Mouse (Mus musculus) kidney, adult 18-20 months (tissue): Measurements from ENCODE around the gene Gpr176.

ENCODE experiments used
- DNase-seq: peaks from one replicate; pipeline ENCODE4 v3.0.0; 2021

Gpr176 gene

DNA sequence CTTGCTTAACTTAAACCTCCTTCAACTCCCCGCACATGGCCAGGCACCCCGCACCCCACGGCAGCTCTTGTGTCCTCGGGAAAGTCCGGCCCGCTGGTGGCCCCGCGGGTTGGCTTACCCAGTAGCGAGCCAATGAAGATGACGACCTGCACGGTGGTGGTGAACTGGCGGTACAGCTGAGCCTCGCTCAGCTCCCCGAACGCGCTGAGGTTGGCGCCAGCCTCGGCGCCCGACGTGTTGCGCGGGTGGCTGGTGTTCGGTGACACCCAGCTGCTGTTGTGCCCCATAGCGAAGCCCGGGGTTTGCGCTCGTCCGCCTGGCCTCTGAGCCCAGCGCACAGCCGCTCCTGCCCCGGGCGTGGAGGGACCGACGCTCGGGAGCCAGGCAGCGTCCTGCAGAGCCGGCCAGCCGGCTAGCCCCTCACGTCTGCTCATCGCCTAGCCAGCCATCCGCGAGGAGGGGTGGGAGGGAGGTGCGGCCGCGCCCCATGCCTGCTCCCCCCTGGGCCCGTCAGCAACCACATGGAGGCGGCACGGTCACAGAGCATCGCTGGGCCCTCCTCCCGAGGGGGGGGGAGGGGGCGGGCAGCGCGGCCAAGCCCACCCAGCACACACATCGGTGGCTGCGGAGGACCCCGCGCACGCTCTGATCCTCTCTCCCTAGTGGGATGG lies at the start of gene Gpr176:
TSS of gene Gpr176 (minus strand) at position 519 of the 671 bp plus-strand sequence.
- peak; percentile 37 for DNase-seq

DNA sequence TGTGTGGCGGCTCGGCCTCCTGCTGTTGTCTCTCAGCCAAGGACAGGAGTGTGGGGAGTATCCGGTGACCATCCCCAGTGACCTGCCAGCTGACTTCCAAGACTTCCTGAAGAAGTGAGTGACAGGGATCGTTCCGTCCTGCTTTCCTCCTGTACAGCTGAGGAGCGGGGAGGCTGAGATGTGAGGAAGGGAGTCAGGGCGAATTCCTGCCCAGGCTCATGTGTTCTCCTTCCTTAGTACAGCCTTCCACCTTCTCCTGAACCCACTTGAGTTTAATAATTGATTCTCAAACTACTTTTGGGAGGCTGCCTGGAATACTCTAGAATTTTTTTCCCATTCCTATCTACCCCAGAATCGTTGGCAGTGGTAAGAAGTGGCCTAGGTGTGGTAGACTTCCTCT lies 49.2 kb upstream of the Gpr176 start:
- peak; percentile 9 for DNase-seq

GRCm38 (mm10) chr2:118421951-118422350 lies 48.7 kb upstream of the Gpr176 start:
- DNase-seq = no peak

DNA sequence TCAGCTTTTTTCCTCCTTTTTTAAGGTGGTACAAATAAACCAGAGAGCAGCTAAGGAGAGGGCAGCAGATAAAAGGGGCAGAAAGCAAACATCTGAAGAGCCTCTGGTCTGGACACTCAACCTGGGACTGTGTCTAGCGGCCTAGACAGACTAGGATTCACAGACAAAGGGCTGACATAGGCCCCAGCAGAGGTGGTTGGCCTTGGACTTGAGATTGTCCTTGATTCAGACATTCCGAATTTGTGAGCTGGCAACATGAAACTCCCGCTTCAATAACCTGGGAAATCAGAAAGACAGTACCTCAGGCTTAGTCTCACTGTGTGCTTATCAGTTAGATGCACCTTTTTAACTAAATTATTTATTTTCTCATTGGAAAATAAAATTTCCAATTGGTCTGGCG lies 44.9 kb upstream of the Gpr176 start:
- DNase-seq = no peak

DNA sequence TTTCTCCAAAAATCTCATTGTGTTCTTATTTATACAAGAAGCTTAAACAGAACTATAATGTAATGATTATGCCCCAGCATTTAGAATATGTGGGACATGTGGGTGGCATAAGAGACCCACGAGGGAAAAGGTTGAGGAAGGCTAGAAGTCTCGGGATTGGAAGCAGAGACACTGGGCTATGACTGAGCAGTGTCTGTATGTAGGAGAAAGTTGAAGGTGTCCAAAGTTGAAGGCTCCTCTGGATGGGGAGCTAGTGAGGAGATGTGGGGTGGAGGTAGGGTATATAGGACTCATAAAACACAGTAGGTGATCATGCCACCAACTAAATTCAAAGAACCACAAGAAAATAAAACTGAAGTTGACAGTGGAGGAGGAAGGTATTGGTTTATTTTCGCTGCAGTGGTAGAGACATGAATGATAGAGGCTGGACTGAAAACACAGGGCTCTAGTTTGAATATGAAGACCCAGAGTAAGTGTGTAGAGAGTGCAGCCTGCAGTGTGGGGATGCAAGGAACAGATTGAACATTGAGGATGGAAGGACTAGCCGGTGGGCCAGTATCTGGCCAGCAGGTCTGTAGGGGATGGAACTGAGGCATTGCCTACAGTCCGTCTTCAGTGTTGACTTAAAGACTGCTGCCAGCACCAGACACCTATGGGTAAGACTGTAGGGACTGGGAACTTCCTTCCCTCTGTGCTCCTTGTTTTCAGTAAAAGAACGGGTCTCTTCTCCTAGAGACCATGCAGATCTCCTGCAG lies 42.6 kb upstream of the Gpr176 start:
- no peak for DNase-seq

DNA sequence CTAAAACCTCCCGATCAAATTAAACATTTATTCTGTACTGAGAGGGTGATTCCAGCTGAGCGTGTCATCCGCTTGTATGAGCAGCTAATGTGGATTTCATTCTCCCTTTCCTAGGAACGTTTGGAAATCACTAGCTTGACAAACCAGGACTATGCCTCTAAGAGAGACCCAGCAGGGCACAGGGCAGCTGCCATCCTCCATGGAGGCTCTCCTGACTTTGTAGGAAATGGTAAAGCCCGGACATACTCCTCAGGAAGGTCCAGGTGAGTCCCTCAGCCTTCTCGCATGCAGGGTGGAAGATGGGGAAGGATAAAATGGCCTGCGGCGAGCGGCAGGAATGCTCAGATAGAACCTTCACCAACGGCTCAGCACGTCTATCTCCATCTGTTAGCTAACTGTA lies 39.6 kb upstream of the Gpr176 start:
- DNase-seq = no peak

GRCm38 (mm10) chr2:118408336-118408895 lies 35.2 kb upstream of the Gpr176 start:
- DNase-seq = no peak

GRCm38 (mm10) chr2:118406811-118407210 lies 33.6 kb upstream of the Gpr176 start:
- DNase-seq = no peak

GRCm38 (mm10) chr2:118405568-118405967 lies 32.3 kb upstream of the Gpr176 start:
- no peak for DNase-seq

- no peak for DNase-seq
Measured at GRCm38 (mm10) chr2:118404336-118404735, 31.1 kb upstream of the Gpr176 start.

GRCm38 (mm10) chr2:118401834-118402727 lies 28.9 kb upstream of the Gpr176 start:
- no peak for DNase-seq

DNA sequence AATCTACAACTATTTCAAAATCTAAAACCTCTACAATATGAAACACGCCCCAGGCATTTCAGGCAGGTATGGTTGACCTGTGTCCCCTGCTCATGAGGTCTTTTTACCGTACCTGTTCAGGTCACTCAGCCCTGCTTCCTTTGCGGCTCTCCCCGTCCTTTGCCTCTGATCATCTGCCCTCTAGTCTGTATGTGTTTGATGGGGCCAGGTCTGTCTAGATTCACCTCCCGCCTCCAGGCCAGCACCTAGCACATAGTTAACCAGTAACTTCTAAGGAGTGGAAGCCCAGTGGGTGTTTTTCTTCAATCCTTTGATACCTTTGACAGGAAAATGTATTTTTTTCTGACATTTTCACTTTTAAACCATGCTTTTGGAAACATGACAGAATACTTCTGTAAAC lies 26.5 kb upstream of the Gpr176 start:
- no peak for DNase-seq

GRCm38 (mm10) chr2:118391201-118391600 lies 18.0 kb upstream of the Gpr176 start:
- no peak for DNase-seq

GRCm38 (mm10) chr2:118390072-118390471 lies 16.9 kb upstream of the Gpr176 start:
- DNase-seq = no peak

- DNase-seq = no peak
Measured at GRCm38 (mm10) chr2:118389569-118389968, 16.4 kb upstream of the Gpr176 start.

- DNase-seq = peak; percentile 100
Measured at GRCm38 (mm10) chr2:118388341-118389335, 15.4 kb upstream of the Gpr176 start, which contains the start of gene Eif2ak4. Eif2ak4 (plus strand) TSS chr2:118388618.

DNA sequence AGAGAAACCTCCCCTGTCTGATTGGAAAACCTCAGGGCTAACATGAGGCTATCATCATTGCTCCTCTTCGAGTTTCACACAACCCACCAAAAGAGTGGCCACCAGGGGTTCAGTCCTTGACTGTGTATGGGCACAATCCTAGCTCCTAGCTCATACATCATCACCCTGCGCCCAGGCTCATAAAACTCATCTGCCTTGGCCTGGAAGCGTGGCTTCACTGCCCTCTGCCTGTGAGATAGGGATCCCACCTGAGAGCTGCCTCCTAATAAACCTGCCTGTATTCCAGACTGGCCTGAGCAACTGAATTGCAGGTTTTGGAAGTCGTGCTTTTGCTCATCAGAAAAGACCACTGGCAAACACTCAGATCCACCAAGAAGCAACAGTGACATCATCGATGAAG lies 10.2 kb upstream of the Gpr176 start:
- DNase-seq = no peak

GRCm38 (mm10) chr2:118379756-118380155 lies 6.5 kb upstream of the Gpr176 start:
- no peak for DNase-seq

GRCm38 (mm10) chr2:118375931-118376330 lies 2.7 kb upstream of the Gpr176 start:
- DNase-seq = no peak

DNA sequence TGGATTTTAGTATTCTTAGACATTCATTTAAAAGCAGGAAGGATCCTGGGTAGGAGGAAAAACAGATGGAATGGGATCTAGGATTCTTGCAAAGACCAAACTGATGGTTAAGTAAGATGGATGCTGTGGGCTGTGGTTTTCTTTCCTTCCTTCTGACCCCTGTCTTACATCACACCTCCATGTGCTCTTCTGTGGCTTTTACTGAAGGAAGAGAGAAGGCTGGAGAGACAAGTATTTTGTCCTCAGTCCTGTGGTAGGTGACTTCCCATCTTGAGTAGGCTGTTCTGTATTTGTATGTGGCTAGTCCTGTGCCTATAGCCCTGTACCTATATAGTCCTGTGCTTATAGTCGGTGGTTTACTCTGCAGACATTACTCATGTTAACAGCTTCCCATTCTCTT lies 2.3 kb upstream of the Gpr176 start:
- no peak for DNase-seq

GRCm38 (mm10) chr2:118373572-118374279 lies 507 bp upstream of the Gpr176 start:
- peak; percentile 46 for DNase-seq
